Mouse (Mus musculus) lung, postnatal 0 days (tissue): ENCODE measurements around the gene Prg2. TPM values are rescaled to one million over a fixed set of nuclear protein-coding genes. Genes with fewer than 3 reads are reported as not detected.
A peak's percentile ranks its signal among the peaks of the same experiment; 100 is the strongest.

ENCODE experiments used
- ATAC-seq: fragments of 200-750 bp; cut with Nextera tagmentation; 2 replicates; pipeline ENCODE4 v1.8.0; 2017; ENCODE audit warnings: moderate library complexity
- DNase-seq: peaks from one replicate; pipeline ENCODE4 v3.0.0-alpha.2; 2016; ENCODE audit warnings: low spot score
- H3K27ac ChIP-seq: fragments of 300-500 bp; sonication (generic); 2 replicates; pipeline ENCODE4 v1.5.1; 2014; ENCODE audit warnings: antibody characterized with exemption, mild to moderate bottlenecking, low read length, mixed read lengths
- H3K27me3 ChIP-seq: fragments of 300-500 bp; sonication (generic); replicated peaks from 2 replicates; pipeline ENCODE4 v1.6.1; 2014; ENCODE audit warnings: low read length, mixed read lengths; ENCODE audit not compliant: insufficient read depth
- H3K36me3 ChIP-seq: fragments of 300-500 bp; sonication (generic); 2 replicates; pipeline ENCODE4 v1.6.1; 2014; ENCODE audit warnings: low read length, mixed read lengths; ENCODE audit not compliant: insufficient read depth
- H3K4me1 ChIP-seq: fragments of 300-500 bp; sonication (generic); 2 replicates; pipeline ENCODE4 v1.6.1; 2014; ENCODE audit warnings: antibody characterized with exemption, low read depth, low read length, mixed read lengths; ENCODE audit not compliant: insufficient read depth
- H3K4me2 ChIP-seq: fragments of 300-500 bp; sonication (generic); replicated peaks from 2 replicates; pipeline ENCODE4 v1.6.1; 2014; ENCODE audit warnings: low read depth, mild to moderate bottlenecking, low read length, moderate library complexity, mixed read lengths
- H3K4me3 ChIP-seq: fragments of 300-500 bp; sonication (generic); 2 replicates; pipeline ENCODE4 v1.5.1; 2014; ENCODE audit warnings: low read depth, low read length
- H3K9ac ChIP-seq: fragments of 300-500 bp; sonication (generic); replicated peaks from 2 replicates; pipeline ENCODE4 v1.6.1; 2014; ENCODE audit warnings: low read depth, mild to moderate bottlenecking
- H3K9me3 ChIP-seq: fragments of 300-500 bp; sonication (generic); 2 replicates; pipeline ENCODE4 v1.6.1; 2016; ENCODE audit warnings: low read length, mixed read lengths
- CTCF ChIP-seq: IDR thresholded peaks from 2 replicates; pipeline ENCODE4 v1.5.1; 2016; ENCODE audit warnings: antibody characterized with exemption, mild to moderate bottlenecking
- EP300 ChIP-seq: IDR thresholded peaks from 2 replicates; pipeline ENCODE4 v1.6.1; 2016; ENCODE audit warnings: antibody characterized with exemption, mild to moderate bottlenecking, control low read depth
- WGBS: fragments of 180-500 bp; shearing (Covaris S2); extraction: QIAGEN DNeasy Blood & Tissue Kit; methylation state at CpG from one replicate; pipeline ENCODE4 v1.1.7; 2014; 5-methylcytosine and 5-hydroxymethylcytosine counted together
- polyA plus RNA-seq: library from polyadenylated mRNA; unstranded; fragments of >200 nt; fragmentation: Nextera tagmentation; extraction: Ambion mirVana; gene quantifications from 2 replicates; pipeline ENCODE4 v1.2.1, GENCODE M21; 2015

Gene Prg2
- polyA plus RNA-seq, 1 experiment from 2014 or later, result not detected

- Histone ChIP-seq H3K9me3 (no peaks in the 10 kb centered on the region), H3K4me1 (no peaks in the 10 kb centered on the region), H3K36me3 (peaks cover 35% of the 10 kb centered on the region; the same call in 1 of the 2 replicates), H3K4me3 (no peak overlapping the region), H3K27me3 (no peaks in the 10 kb centered on the region), H3K27ac (no peak overlapping the region), H3K4me2 (no peak overlapping the region), H3K9ac (no peak overlapping the region)
- ATAC-seq (peak; percentile 21; the same call in 1 of the 2 replicates), DNase-seq (peak; percentile 32)
- TF ChIP-seq CTCF, result no peak
- TF ChIP-seq EP300, result no peak
- WGBS, result 76% methylated on average over 3 of the region's 3 CpGs
Measured at GRCm38 (mm10) chr2:84947154-84947771, 33.0 kb upstream of the Prg2 start.

DNA sequence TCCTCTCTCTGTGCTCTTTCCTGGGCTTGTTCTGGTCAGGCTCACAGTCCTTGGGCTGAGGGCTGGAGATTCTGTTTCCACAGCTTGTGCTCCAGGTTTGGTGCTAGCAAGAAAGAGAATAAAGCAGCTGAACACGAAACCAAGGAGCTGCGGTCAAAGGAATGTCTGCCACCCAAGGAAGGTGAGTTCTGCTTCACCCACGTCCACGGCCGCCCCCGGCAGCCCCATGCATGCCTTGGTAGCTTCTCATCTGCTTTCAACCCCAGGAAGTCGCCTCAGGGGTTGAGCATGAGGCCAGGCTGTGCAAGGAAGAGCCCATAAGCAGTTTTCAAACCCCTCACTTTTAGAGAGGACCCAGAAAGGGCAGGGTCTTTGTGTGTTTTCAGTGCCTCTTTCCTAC, 32.0 kb upstream of the Prg2 start:
- WGBS, result 90% methylated on average over 7 of the region's 7 CpGs
- Histone ChIP-seq H3K4me2 (no peak overlapping the region), H3K9me3 (no peaks in the 10 kb centered on the region), H3K9ac (no peak overlapping the region), H3K27me3 (no peaks in the 10 kb centered on the region), H3K27ac (no peak overlapping the region), H3K4me3 (no peak overlapping the region), H3K36me3 (peaks cover 39% of the 10 kb centered on the region), H3K4me1 (no peaks in the 10 kb centered on the region)
- ATAC-seq (no peak), DNase-seq (no peak)
- TF ChIP-seq EP300, result no peak
- TF ChIP-seq CTCF, result no peak

- WGBS, result 67% methylated on average over 2 of the region's 2 CpGs
- Histone ChIP-seq H3K27ac (no peak overlapping the region), H3K9me3 (no peaks in the 10 kb centered on the region), H3K27me3 (no peaks in the 10 kb centered on the region), H3K9ac (no peak overlapping the region), H3K36me3 (peaks cover 43% of the 10 kb centered on the region), H3K4me1 (no peaks in the 10 kb centered on the region), H3K4me2 (no peak overlapping the region), H3K4me3 (no peak overlapping the region)
- DNase-seq (no peak), ATAC-seq (no peak)
- TF ChIP-seq EP300 (no peak), CTCF (no peak)
Measured at GRCm38 (mm10) chr2:84948721-84949120, 31.5 kb upstream of the Prg2 start.

DNA sequence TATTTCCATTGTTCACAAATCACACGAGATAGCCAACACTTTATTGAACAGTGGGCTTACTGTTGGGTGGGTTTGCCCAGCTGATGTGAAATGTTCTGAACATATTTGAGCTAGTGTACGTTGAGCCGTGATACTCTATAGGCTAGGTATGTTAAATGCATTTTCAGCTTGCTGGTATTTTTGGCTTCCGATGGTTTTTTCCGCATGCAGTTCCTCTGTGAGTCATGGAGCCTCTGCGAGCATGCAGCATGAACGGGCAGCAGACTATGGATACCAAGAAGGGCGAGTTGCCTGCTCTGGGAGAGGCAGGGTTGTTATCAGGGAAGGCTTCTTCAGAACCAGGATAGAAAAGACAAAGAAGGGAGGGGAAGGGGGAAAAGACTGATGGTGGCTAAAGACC, 29.2 kb upstream of the Prg2 start:
- ATAC-seq, result no peak
- Histone ChIP-seq H3K4me1 (no peaks in the 10 kb centered on the region), H3K27ac (no peak overlapping the region), H3K27me3 (no peaks in the 10 kb centered on the region), H3K9me3 (no peaks in the 10 kb centered on the region), H3K36me3 (peaks cover 40% of the 10 kb centered on the region), H3K9ac (no peak overlapping the region), H3K4me3 (no peak overlapping the region), H3K4me2 (no peak overlapping the region)
- 89% methylated on average over 8 of the region's 8 CpGs for WGBS
- DNase-seq, result no peak
- TF ChIP-seq EP300 (no peak), CTCF (no peak)

- 92% methylated on average over 1 of the region's 1 CpGs for WGBS
- ATAC-seq, result no peak
Measured at GRCm38 (mm10) chr2:84952251-84952650, 28.0 kb upstream of the Prg2 start.

GRCm38 (mm10) chr2:84952693-84953092, 27.6 kb upstream of the Prg2 start:
- DNase-seq, result no peak
- Histone ChIP-seq H3K36me3 (peaks cover 42% of the 10 kb centered on the region), H3K4me3 (no peak overlapping the region), H3K9ac (no peak overlapping the region), H3K9me3 (no peaks in the 10 kb centered on the region), H3K27me3 (no peaks in the 10 kb centered on the region), H3K4me2 (no peak overlapping the region), H3K27ac (no peak overlapping the region), H3K4me1 (no peaks in the 10 kb centered on the region)
- 68% methylated on average over 4 of the region's 4 CpGs for WGBS
- TF ChIP-seq CTCF (no peak), EP300 (no peak)
- no peak for ATAC-seq

More at GRCm38 (mm10) chr2:84952251-84952650, 28.0 kb upstream of the Prg2 start:
- no peaks in the 10 kb centered on the region for H3K9me3 ChIP-seq
- no peak for DNase-seq
- no peak overlapping the region for H3K9ac ChIP-seq
- H3K27me3 ChIP-seq, result no peaks in the 10 kb centered on the region
- no peak overlapping the region for H3K4me2 ChIP-seq
- H3K27ac ChIP-seq, result no peak overlapping the region
- peaks cover 37% of the 10 kb centered on the region for H3K36me3 ChIP-seq
- no peaks in the 10 kb centered on the region for H3K4me1 ChIP-seq
- H3K4me3 ChIP-seq, result no peak overlapping the region
- TF ChIP-seq CTCF, result no peak

- no peaks in the 10 kb centered on the region for H3K9me3 ChIP-seq
- no peak overlapping the region for H3K4me2 ChIP-seq
- H3K4me3 ChIP-seq, result no peak overlapping the region
- peaks cover 35% of the 10 kb centered on the region for H3K36me3 ChIP-seq
- H3K27me3 ChIP-seq, result no peaks in the 10 kb centered on the region
- no peak for TF ChIP-seq CTCF
- no peak for TF ChIP-seq EP300
- DNase-seq, result no peak
- 88% methylated on average over 9 of the region's 9 CpGs for WGBS
- ATAC-seq, result no peak
- H3K4me1 ChIP-seq, result no peaks in the 10 kb centered on the region
- H3K9ac ChIP-seq, result no peak overlapping the region
- no peak overlapping the region for H3K27ac ChIP-seq
Measured at GRCm38 (mm10) chr2:84955435-84955834, 24.8 kb upstream of the Prg2 start.
